Mouse (Mus musculus) G1E (cell line): ENCODE measurements at regions not wholly inside any gene's neighbourhood (a gene's known extent, or its start where the extent isn't known, plus 50 kb on each side); places are given as distances from the start of the nearest gene placed in this dataset.

Experiments used
- CTCF ChIP-seq: IDR thresholded peaks from 2 replicates; pipeline ENCODE4 v1.5.1; 2012; ENCODE audit warnings: low read depth, low read length, inconsistent platforms, mixed read lengths
- GATA1 ChIP-seq: IDR thresholded peaks from 2 replicates; pipeline ENCODE4 v1.6.1; 2012; ENCODE audit warnings: borderline replicate concordance, low read length, inconsistent platforms, mixed read lengths
- TAL1 ChIP-seq: conservative IDR thresholded peaks from 2 replicates; pipeline ENCODE4 v1.6.1; 2012; ENCODE audit warnings: low read depth, low read length, inconsistent platforms, mixed read lengths

DNA sequence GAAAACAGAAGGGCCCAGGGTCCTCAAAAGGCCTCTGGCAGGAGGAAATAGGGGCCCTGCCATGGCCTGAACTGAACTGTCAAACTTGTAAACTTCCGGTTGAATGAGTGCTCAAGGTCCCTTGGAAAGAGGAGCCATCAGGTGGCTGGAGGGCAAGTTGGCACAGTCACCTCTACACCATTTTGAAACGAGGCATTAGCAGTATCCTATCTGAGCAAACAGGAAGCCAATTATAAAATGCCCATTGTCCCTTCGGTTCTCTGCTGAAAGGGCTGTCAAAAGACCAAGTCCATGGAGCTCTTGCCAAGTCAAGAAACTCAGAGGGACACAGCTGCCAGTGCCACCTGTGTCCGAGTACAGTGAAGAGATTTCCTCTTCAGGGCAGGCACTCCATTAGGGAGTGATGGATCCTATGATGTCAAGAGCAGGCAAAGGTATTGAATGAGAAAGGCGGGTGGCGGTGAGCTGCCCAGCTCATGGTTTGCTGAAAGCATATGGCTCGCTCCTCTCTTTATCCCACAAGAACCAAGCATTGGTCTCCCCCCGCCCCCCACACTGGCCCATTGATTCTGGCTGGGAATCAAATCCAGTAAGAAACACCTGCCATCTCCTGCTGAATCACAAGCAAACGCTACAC is 103.0 kb upstream of the Tut7 start:
- TF ChIP-seq TAL1 (no peak), CTCF (no peak), GATA1 (no peak)
